Mouse (Mus musculus): ENCODE data around the gene Srpk2.

DNA sequence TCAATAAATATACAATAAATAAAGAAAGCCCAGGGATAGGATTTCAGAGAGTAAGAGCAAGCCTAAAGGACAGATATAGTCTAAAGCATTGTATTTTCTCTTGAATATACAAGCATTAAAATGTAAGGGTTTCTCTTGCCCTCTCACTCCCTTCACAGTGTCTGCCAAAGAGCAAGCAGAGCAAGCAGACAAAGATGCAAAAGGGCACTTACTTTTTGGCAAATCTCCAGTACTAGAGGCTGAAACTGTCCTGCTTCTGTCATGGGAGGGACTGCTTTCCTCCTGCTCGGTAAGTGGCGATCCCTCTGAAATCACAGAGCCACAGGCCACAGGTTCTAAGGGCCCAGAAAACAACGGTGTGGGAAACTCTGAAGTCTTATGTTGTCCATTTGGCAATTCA lies 160.5 kb downstream of the Srpk2 start:
- no peak for TF ChIP-seq CTCF (IDR thresholded peaks at IDR 0.05; ENCODE audit: insufficient read depth, low read length)
- TF ChIP-seq POLR2A (IDR thresholded peaks at IDR 0.05; ENCODE audit: borderline replicate concordance, extremely low read depth, low read depth, low read length): no peak

All from lung, adult 2 months (tissue).